Mouse (Mus musculus) midbrain, embryonic 14.5 days (tissue): Measurements from ENCODE around the gene Gas2. TPM values are rescaled to one million over a fixed set of nuclear protein-coding genes. Genes with fewer than 3 reads are reported as not detected.
A peak's percentile ranks its signal among the peaks of the same experiment; 100 is the strongest.

Experiments
- ATAC-seq: fragments of 200-750 bp; cut with Nextera tagmentation; 2 replicates; pipeline ENCODE4 v1.8.0; 2017; ENCODE audit warnings: moderate number of reproducible peaks, moderate library complexity; ENCODE audit not compliant: low FRiP score, low TSS enrichment
- DNase-seq: peaks from one replicate; pipeline ENCODE4 v3.0.0-alpha.2; 2015
- H3K27ac ChIP-seq: fragments of 300-500 bp; sonication (generic); replicated peaks from 2 replicates; pipeline ENCODE4 v1.5.1; 2014; ENCODE audit warnings: mild to moderate bottlenecking, low read depth, low read length, moderate library complexity
- H3K27me3 ChIP-seq: fragments of 300-500 bp; sonication (generic); 2 replicates; pipeline ENCODE4 v1.6.1; 2014; ENCODE audit warnings: low read length, control low read depth, mixed read lengths; ENCODE audit not compliant: control insufficient read depth, insufficient read depth
- H3K36me3 ChIP-seq: fragments of 300-500 bp; sonication (generic); 2 replicates; pipeline ENCODE4 v1.6.1; 2014; ENCODE audit warnings: low read length, control low read depth; ENCODE audit not compliant: control insufficient read depth, insufficient read depth
- H3K4me1 ChIP-seq: fragments of 300-500 bp; sonication (generic); 2 replicates; pipeline ENCODE4 v1.6.1; 2014; ENCODE audit warnings: mild to moderate bottlenecking, antibody characterized with exemption, low read length, control low read depth; ENCODE audit not compliant: control insufficient read depth, insufficient read depth
- H3K4me2 ChIP-seq: fragments of 300-500 bp; sonication (generic); 2 replicates; pipeline ENCODE4 v1.6.1; 2014; ENCODE audit warnings: mild to moderate bottlenecking, low read length, moderate library complexity
- H3K4me3 ChIP-seq: fragments of 300-500 bp; sonication (generic); replicated peaks from 2 replicates; pipeline ENCODE4 v1.5.1; 2014; ENCODE audit warnings: low read depth, low read length
- H3K9ac ChIP-seq: fragments of 300-500 bp; sonication (generic); replicated peaks from 2 replicates; pipeline ENCODE4 v1.6.1; 2014; ENCODE audit warnings: mild to moderate bottlenecking, low read length, moderate library complexity
- H3K9me3 ChIP-seq: fragments of 300-500 bp; sonication (generic); 2 replicates; pipeline ENCODE4 v1.6.1; 2016; ENCODE audit warnings: low read length, control low read depth, mixed read lengths; ENCODE audit not compliant: control insufficient read depth
- WGBS: fragments of 180-500 bp; shearing (Covaris S2); extraction: QIAGEN DNeasy Blood & Tissue Kit; methylation state at CpG from one replicate; pipeline ENCODE4 v1.1.7; 2014; 5-methylcytosine and 5-hydroxymethylcytosine counted together
- polyA plus RNA-seq: library from polyadenylated mRNA; unstranded; fragments of >200 nt; fragmentation: Nextera tagmentation; extraction: Ambion mirVana; gene quantifications from 2 replicates; pipeline ENCODE4 v1.2.1, GENCODE M21; 2014

Gene Gas2
- polyA plus RNA-seq, 1 experiment from 2014 or later: 20.9 TPM

DNA sequence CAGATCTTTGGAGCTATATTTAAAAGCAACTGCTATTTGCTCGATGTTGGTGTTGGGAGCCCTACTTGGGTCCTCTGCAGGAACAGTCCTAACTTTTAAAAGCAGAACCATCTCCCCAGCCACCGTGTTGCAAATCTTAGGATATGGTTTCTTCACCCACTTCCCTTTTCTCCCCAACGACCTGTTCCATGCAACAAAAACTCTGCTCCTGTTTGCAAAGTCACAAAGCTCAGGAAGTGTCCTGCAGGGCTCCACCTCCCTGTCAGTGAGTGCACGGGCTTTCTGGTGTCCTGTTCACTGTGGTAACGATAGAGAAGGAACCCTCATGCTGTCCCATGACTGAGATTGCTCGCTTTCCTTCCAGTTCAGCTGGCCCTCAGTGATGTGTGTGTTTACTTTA is 125.1 kb downstream of the Gas2 start:
- H3K9ac ChIP-seq: no peak overlapping the region
- H3K27ac ChIP-seq: no peak overlapping the region
- H3K4me1 ChIP-seq: no peaks in the 10 kb centered on the region
- H3K27me3 ChIP-seq: no peaks in the 10 kb centered on the region
- H3K4me2 ChIP-seq: no peak overlapping the region
- whole genome bisulfite sequencing: 72% methylated on average over 6 of the region's 6 CpGs
- ATAC-seq (no peak), DNase-seq (no peak)
- no peaks in the 10 kb centered on the region for H3K9me3 ChIP-seq
- H3K36me3 ChIP-seq: no peaks in the 10 kb centered on the region
- no peak overlapping the region for H3K4me3 ChIP-seq

DNA sequence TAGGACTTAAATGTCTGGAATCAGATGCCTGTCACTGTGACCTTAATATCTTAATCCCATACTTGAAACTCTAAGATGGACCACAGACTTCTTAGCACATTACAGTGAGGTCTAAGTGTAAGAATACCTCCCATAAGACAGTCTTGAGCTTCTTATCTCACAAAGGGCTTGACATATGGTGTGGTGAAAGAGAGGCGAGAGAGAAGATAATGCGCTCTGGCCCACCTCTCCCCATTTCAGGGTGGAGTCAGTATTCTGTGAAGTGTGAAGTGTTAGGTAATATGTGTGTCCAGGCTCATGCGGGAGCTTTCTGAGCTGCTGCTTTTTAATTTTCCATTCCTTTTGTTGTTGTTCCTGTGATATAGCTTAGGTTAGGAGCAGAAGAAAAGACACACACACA is 129.2 kb downstream of the Gas2 start:
- no peaks in the 10 kb centered on the region for H3K27me3 ChIP-seq
- H3K4me3 ChIP-seq: no peak overlapping the region
- no peaks in the 10 kb centered on the region for H3K36me3 ChIP-seq
- H3K27ac ChIP-seq: no peak overlapping the region
- no peak overlapping the region for H3K4me2 ChIP-seq
- H3K9ac ChIP-seq: no peak overlapping the region
- 80% methylated on average over 3 of the region's 3 CpGs for WGBS
- DNase-seq (no peak), ATAC-seq (no peak)
- no peaks in the 10 kb centered on the region for H3K4me1 ChIP-seq
- H3K9me3 ChIP-seq: no peaks in the 10 kb centered on the region

- peak within 1 kb of the TSS; percentile 69 for H3K9ac ChIP-seq
- DNase-seq (peak; percentile 96), ATAC-seq (peak; percentile 96)
- 0% methylated on average over 41 of the region's 47 CpGs for WGBS
- peak within 1 kb of the TSS; percentile 80 for H3K27ac ChIP-seq
- H3K9me3 ChIP-seq: no peaks in the 10 kb centered on the region
- no peaks in the 10 kb centered on the region for H3K27me3 ChIP-seq
- H3K4me2 ChIP-seq: peak within 1 kb of the TSS; percentile 46
- H3K4me3 ChIP-seq: peak within 1 kb of the TSS; percentile 71
- H3K4me1 ChIP-seq: peaks cover 6% of the 10 kb centered on the region; the same call in 1 of the 2 replicates
- peaks cover 3% of the 10 kb centered on the region; the same call in 1 of the 2 replicates for H3K36me3 ChIP-seq
These were observed 143.9 kb downstream of the Gas2 start, which contains the start of gene Svip for GRCm38 (mm10) chr7:52005511-52006295. TSS of gene Svip (minus strand) at chr7:52006018.

DNA sequence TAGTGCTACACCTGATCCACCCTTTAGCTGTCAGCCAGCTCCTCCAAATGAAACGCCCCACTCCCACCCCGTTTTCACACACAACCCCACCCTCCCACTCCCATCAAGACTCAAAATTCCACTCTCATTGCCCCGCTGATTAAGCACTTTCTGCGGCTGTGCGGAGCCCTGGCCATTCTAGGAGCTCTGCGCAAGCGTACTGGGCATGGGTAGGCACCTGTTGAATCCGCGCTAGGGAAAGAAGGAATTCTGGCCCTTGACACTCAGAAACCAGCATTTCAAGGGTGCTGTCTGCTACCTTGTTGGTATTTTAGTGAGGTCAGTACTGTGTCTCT is 144.4 kb downstream of the Gas2 start:
- peaks cover 3% of the 10 kb centered on the region; the same call in 1 of the 2 replicates for H3K36me3 ChIP-seq
- H3K4me2 ChIP-seq: peak overlapping the region; percentile 46
- no peaks in the 10 kb centered on the region for H3K9me3 ChIP-seq
- H3K4me1 ChIP-seq: peaks cover 6% of the 10 kb centered on the region; the same call in 1 of the 2 replicates
- ATAC-seq (peak; percentile 83), DNase-seq (no peak)
- H3K4me3 ChIP-seq: peak overlapping the region; percentile 71
- H3K27ac ChIP-seq: peak overlapping the region; percentile 80; the same call in 1 of the 2 replicates
- H3K27me3 ChIP-seq: no peaks in the 10 kb centered on the region
- under 1% methylated on average over 9 of the region's 9 CpGs for WGBS
- H3K9ac ChIP-seq: peak overlapping the region; percentile 69; the same call in 1 of the 2 replicates

DNA sequence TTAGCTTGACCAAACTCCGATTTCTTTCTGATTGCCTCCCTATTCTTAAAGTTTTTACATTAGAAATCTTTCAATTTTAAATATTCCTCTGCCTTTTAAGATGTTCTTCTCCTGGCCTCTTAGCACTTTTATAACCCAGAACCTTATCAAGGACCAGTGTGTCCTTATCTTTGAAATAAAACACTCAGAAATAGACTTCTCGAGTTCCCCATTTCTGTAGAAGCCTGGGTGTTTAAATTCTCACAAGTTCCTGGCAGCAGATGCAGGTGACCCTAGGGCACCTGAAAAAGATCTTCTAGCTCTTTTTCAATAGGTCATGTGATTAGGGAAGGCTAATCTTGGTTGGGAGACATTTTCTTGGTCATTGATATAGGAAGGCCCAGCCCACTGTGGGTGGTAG is 145.3 kb downstream of the Gas2 start:
- Histone ChIP-seq H3K9ac (no peak overlapping the region), H3K27me3 (no peaks in the 10 kb centered on the region), H3K4me1 (peaks cover 6% of the 10 kb centered on the region; the same call in 1 of the 2 replicates), H3K36me3 (peaks cover 3% of the 10 kb centered on the region; the same call in 1 of the 2 replicates), H3K27ac (no peak overlapping the region), H3K9me3 (no peaks in the 10 kb centered on the region), H3K4me2 (no peak overlapping the region), H3K4me3 (no peak overlapping the region)
- WGBS: 90% methylated on average over 2 of the region's 2 CpGs
- DNase-seq (no peak), ATAC-seq (no peak)

DNA sequence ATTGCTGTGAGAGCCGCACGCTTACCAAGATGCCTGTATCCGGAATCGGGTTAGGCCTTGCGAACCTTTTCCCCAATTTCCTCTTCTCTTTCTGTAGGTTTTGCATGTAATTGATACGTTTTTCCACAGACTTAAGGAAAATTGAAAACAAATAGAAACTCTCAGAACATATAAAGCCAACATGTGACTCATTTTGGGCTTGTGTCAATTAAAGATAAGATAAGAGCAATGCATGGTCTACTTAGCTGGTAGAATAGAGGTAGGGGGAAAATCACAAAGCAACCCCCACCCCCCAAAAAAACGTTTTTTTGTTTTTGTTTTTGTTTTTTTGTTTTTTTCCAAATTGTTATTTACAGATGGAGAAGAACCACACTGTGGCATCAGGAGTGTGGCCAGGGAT is 151.6 kb downstream of the Gas2 start:
- Histone ChIP-seq H3K36me3 (no peaks in the 10 kb centered on the region), H3K4me2 (no peak overlapping the region), H3K27me3 (no peaks in the 10 kb centered on the region), H3K9me3 (no peaks in the 10 kb centered on the region), H3K4me1 (no peaks in the 10 kb centered on the region), H3K4me3 (no peak overlapping the region), H3K27ac (no peak overlapping the region), H3K9ac (no peak overlapping the region)
- WGBS: 82% methylated on average over 7 of the region's 7 CpGs
- ATAC-seq (no peak), DNase-seq (no peak)

GRCm38 (mm10) chr7:52015180-52015579 is 153.4 kb downstream of the Gas2 start:
- 94% methylated on average over 1 of the region's 1 CpGs for WGBS
- Histone ChIP-seq H3K4me2 (no peak overlapping the region), H3K36me3 (no peaks in the 10 kb centered on the region), H3K9ac (no peak overlapping the region), H3K9me3 (no peaks in the 10 kb centered on the region), H3K4me1 (no peaks in the 10 kb centered on the region), H3K4me3 (no peak overlapping the region), H3K27me3 (no peaks in the 10 kb centered on the region), H3K27ac (no peak overlapping the region)
- ATAC-seq (no peak), DNase-seq (no peak)

- no peaks in the 10 kb centered on the region for H3K36me3 ChIP-seq
- no peak within 1 kb of the TSS for H3K9ac ChIP-seq
- no peak for ATAC-seq
- no peak within 1 kb of the TSS for H3K27ac ChIP-seq
- 87% methylated on average over 3 of the region's 3 CpGs for WGBS
- no peaks in the 10 kb centered on the region for H3K27me3 ChIP-seq
- no peaks in the 10 kb centered on the region for H3K4me1 ChIP-seq
- DNase-seq: no peak
- no peaks in the 10 kb centered on the region for H3K9me3 ChIP-seq
- no peak within 1 kb of the TSS for H3K4me2 ChIP-seq
- H3K4me3 ChIP-seq: no peak within 1 kb of the TSS
These were observed 153.8 kb downstream of the Gas2 start, which contains the start of gene 1700015G11Rik for GRCm38 (mm10) chr7:52015628-52016027. TSS of gene 1700015G11Rik (minus strand) at chr7:52015728.

- H3K27ac ChIP-seq: no peak overlapping the region
- no peak overlapping the region for H3K9ac ChIP-seq
- H3K36me3 ChIP-seq: no peaks in the 10 kb centered on the region
- H3K27me3 ChIP-seq: no peaks in the 10 kb centered on the region
- H3K9me3 ChIP-seq: no peaks in the 10 kb centered on the region
- ATAC-seq (no peak), DNase-seq (no peak)
- no peaks in the 10 kb centered on the region for H3K4me1 ChIP-seq
- no peak overlapping the region for H3K4me2 ChIP-seq
- H3K4me3 ChIP-seq: no peak overlapping the region
- WGBS: 92% methylated on average over 4 of the region's 4 CpGs
These were observed 160.2 kb downstream of the Gas2 start for GRCm38 (mm10) chr7:52022039-52022438.
